Mouse (Mus musculus) layer of hippocampus, postnatal 36 days (tissue): ENCODE measurements at regions not wholly inside any gene's neighbourhood (a gene's known extent, or its start where the extent isn't known, plus 50 kb on each side); places are given as distances from the start of the nearest gene placed in this dataset.
"Not testable (repeated sequence)": the region's sequence is repeated elsewhere in the genome, so short reads cannot be mapped to it uniquely, and the experiment has no call there.

Experiments
- DNase-seq, 2 experiments: peaks; one replicate each; pipeline ENCODE4 v3.0.0; 2022

DNA sequence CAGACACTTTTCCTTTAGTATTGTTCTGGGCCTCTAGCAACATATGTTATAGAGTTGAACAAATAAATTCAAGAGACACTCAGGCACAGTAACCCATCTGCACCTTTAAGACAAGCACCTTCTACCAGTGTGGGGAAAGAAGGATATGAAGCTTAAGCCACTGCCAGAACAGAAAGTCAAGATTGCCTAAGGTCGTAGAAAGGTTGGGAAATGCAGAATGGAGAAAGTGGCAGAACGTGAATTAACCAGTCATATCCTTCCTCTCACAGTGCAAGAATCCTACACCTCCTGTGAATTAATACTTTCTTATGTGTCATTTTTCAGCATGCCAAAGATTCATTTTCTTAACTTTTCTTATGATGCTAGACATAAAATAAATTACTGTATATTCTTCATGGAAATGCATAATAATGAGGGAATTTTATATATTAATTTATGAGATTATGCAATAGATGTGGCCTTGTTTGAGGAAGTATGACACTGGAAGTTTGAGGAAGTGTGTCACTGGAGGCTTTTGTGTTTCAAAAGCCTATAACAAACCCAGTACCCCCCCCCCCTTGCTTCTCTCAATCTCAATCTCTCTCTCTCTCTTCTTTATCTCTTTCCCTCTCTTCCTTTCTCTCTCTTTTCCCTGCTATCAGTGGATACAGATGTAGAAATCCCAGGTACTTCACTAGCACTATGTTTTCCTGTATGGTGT lies 361.6 kb upstream of the Edil3 start:
- DNase-seq, result no peak

DNA sequence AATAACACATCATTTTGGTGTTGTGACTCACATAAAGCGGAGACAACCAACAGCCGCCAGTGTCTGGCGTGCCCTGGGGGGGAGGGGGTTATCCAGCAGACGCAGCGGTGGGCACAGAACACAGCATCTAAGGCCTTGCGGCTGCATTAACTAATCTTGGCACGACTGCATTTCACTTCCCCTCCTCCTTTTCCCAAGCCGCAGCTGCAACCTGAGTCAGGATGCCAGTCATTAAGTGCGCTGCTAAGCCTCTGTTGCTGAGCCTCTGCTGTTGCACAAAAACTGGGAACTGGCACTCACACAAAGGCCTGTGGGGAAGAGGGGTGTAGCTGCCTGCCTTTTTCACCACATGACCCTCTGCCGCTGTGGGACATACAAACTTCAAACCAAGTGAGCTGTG lies 331.2 kb upstream of the Edil3 start:
- no peak for DNase-seq

DNA sequence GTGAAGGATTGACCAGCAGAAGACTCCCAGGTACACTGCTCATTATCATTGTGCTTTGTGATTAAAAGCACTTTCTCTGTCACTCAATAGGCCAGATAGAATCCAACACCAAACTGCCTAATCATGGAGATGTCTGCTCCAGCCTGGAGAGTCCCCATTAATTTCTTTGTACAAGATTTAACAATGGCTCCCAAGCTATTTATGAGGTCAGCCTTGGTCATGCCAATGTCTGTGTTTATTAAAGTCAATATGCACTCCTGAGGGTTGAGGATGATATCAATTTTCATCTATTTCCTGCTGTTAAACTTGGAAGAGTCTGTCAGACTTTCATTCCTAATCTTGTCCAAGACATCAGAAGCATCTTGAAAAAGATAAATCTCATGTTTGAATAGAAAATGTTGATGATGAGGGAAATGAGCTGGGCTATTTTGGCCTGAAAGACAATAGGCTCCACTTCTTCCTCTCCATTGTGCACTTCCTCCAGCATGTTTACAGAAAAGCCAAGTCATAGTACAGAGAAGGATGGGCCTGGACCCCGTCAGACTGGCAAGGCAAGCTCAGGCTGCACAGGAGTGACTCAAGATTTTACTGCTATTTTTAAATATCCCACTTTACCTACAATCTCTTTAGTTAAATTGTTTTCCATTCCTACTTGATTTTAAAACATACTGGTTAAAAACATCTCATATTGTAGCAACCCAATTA lies 310.3 kb upstream of the Edil3 start:
- no peak for DNase-seq

DNA sequence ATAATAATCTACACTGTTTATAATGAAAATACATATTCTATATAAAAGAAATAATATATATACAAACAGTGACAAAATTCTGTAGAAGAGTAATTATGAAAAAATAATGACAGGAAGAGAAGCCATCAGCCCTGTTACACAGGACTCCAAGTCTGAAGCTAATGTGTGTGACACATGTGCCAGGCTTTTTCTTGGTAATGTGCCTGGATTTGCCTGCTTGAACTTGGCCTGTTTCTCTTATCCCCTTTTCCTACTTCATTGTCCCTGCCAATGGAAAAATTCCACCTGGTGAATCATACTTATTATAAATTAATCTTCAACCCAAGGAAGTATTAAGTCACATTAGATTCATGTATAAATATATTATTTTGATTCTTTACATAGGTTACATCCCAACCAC lies 286.5 kb upstream of the Edil3 start:
- no peak for DNase-seq

DNA sequence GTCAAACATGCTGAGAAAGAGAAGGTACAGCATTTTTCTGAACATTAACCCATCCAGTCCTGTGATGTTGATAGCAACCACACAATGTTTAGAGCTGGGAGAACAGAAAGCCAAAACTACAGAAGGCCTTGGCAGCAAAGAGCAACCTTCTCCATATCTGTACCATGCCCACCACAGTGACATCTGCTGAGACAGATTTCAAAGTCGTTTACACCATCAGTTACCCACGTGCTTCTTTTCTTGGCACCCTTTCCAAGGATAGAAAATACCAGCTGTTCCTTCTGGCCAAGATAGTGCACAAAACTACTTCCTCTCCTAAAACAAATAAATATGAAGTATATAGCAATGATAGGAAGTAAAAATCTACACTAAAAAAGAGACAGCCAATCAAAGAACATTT lies 266.8 kb upstream of the Edil3 start:
- peak; percentile 16 to 36 for DNase-seq

DNA sequence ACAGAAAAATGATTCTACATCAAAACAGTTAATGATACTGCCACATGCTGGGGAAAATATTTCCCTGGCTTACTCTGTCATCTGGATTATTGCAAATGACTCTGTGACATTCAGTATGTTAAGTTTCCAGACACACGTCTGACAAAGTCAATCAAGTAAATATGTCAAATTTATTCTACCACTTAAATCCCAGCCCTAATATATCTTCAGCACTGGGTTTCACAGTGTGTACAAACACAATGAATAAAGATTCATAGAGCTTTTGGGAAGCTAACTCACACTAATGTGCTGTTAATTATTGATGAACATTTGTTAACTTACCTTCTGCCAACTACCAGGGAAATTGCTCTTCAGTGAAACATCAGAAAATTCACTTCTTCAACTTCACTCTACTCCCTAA lies 256.3 kb upstream of the Edil3 start:
- DNase-seq, result no peak

DNA sequence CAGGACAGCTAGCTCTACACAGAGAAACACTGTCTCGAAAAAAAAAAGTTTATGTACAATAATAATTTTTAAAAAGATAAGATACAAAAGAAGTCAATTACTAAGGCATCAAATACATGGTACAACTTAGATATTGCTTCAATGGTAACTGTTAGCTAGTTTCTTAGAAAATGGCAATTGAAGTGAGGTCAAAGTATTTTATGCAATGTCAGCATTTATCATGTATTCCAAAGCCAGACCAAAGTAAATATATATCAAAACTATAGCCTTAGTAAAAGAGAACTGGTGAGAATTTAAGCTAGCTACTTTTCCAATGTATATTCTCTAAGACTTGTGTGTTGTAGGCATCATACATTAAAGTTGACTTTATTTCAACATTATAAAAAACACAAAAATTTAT lies 219.0 kb upstream of the Edil3 start:
- DNase-seq, result no peak

DNA sequence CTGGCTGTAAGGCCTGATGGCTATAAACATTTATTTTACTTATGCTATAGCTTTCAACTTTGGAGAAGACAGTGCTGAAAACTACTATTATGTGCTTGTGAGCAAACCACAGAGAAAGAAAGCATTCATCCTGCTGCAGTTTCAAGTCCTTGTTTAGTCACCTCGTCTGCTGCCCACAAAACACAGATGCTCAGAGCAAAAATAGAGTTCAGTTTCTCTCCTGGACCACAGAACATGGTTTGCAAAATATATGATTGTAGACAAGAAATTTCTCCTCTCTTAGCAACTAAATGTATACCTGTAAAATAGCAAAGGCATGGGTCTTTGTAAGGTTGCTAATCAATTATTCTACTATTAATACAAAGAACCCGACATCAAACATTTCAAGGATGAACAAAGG lies 210.7 kb upstream of the Edil3 start:
- no peak for DNase-seq

DNA sequence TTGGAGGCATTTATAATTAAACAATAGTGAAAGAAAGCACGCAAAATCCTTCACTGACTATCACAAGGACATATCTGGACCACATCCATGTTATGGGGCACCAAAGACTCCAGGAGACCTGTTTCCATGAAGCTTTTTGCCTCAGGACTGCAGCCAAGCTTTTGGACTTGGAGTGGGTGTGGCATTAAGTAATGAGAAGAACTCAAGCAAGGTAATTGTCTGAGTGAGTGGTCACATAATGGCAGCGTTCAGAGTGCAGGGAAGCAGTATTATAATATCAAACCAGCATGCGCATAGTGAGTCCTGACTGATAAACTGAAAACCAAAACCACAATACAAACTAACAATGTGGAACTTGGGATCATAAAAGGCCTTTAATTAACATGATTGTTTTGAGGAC lies 208.0 kb upstream of the Edil3 start:
- no peak for DNase-seq

DNA sequence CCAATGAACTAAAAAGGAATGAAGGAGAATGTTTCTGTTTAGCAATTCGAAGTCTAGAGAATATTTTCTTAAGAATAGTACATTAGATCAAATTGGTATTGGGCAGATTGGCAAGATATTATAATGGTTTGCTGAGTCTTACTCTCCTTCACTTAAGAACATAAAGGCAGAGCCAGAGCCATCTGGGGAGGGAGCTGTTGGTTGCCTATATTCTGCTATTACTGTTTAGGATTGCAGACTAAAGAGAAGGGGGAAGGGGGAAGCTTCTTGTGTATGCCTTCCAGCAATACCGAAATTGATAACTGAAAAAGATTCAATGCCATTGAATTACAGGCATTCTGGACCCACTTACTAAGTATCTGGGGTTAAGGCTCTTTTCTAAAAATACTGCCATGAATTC lies 171.1 kb upstream of the Edil3 start:
- no peak for DNase-seq

DNA sequence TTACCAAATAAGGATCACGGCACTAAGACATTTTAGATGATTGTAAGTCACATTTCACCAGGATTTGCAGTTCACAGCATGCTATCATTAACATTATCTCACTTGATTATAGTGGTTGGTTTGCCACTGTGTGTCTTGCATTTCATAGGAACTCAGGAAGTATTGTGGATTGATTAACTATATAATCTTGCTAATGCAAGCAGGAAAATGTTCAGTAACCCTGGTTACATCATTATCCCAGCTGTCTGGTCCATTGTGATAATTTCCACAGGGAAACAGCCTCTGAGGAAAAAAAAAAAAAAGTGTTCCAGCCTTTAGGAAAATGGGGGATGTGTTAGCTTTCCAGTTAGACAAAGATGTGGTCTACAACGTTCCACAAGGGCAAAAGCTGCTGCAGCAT lies 170.2 kb upstream of the Edil3 start:
- DNase-seq, result no peak

DNA sequence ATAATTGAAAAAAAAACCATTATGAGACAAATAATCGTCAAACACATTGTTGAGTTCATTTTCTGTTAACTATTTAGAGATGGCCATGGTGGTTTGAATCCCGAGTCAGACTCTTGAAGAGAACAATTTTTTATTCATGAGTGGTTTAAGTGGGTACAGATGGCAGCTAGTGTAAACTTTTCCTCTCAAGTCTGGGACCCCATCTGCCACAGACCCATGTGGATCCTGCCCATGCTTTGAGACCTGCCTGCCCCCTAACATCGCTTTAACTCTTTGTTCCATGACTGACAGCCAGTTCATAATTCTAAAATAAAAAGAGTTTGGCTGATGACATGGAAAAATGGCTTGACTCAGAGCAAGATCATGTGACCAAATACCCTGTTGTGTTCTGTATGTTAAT lies 166.2 kb upstream of the Edil3 start:
- DNase-seq, result no peak

DNA sequence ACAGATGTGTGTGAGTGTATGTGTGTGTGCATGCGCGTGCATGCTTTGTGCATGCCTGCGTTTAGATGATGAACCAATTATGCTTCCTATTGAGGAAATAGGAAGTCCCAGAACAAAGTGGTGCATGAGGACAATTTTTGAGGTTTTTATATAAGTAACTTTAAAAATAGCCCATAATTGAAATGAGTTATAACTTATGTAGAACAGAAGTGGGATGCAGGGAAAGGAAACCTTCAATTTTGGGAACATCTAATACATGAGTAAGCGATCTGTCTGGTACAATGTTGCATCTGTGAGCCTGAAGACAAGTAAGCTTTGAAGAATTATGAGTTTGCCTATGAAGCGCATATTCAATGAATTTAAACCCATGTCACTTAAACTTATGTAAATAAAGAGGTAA lies 145.4 kb upstream of the Edil3 start:
- no peak for DNase-seq

DNA sequence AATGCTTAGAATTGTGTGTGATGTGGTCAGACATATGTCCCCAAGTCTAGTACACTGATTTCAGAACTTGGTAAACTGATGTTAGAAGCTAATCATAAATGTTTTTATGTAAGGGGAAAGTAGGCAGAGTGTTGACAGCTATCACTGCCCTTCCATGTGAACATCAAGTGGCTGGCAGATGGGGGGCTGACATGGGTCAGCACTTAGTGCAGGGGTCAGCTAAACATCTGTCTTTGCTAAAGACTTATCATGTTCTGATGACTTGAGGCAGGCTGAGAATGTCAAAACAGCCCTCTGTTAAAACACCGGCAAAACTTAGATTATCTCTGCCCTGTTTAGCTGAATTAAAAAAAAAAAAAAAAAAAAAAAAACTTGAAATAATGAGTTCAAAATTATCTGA lies 116.7 kb upstream of the Edil3 start:
- DNase-seq, result no peak

DNA sequence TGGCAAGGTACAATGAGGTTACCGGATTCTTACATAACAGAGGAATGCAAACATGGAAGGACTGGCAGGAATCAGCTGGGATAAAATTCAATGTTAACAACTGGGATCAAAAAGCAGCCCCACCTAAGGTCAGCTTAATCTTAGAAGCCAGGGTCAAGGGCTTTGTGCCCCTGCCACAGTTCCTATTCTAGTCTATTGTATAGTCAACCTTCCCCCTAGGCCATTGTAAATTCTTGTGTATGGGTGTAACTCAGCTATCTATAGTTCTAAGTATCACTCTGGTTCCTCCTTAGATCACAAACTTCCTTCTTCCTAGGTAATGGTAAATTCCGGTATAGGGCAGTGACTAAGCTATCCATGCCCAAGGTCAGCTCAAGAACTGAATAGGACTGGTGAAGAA lies 91.6 kb upstream of the Edil3 start:
- DNase-seq, result not testable (repeated sequence)

DNA sequence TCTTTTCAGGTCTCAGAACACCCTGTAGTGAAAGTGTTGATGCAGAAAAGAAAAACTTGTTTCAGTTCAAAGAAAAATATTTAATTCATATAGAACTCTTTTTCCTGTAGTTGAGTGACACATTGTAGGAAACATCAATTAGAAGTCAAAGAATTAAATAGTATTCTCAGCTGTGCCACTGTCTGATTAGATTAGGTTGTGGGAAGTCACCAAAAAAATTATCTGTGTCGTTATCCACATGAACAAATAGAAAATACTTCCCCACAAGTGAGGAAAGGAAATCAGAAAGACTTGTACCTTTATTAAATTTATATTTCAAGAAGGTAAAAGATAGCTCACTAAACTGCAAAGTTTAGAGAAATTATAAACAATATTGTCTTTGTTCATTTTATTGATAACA lies 71.4 kb upstream of the Edil3 start:
- no peak for DNase-seq
